Mouse (Mus musculus) embryonic facial prominence, embryonic 13.5 days (tissue): ENCODE measurements around the gene Wrap73. TPM values are rescaled to one million over a fixed set of nuclear protein-coding genes. Genes with fewer than 3 reads are reported as not detected.
A peak's percentile ranks its signal among the peaks of the same experiment; 100 is the strongest.

Experiments
- ATAC-seq: fragments of 200-750 bp; cut with Nextera tagmentation; 2 replicates; pipeline ENCODE4 v1.8.0; 2017; ENCODE audit warnings: low read depth; ENCODE audit not compliant: insufficient number of reproducible peaks, insufficient read depth, low FRiP score, low TSS enrichment
- H3K27ac ChIP-seq: fragments of 300-500 bp; sonication (generic); 2 replicates; pipeline ENCODE4 v1.5.1; 2015; ENCODE audit warnings: moderate library complexity, mild to moderate bottlenecking, inconsistent platforms
- H3K27me3 ChIP-seq: fragments of 300-500 bp; sonication (generic); 2 replicates; pipeline ENCODE4 v1.6.1; 2015; ENCODE audit warnings: mild to moderate bottlenecking, inconsistent platforms
- H3K36me3 ChIP-seq: fragments of 300-500 bp; sonication (generic); 2 replicates; pipeline ENCODE4 v1.6.1; 2015; ENCODE audit warnings: mild to moderate bottlenecking, inconsistent platforms
- H3K4me1 ChIP-seq: fragments of 300-500 bp; sonication (generic); 2 replicates; pipeline ENCODE4 v1.6.1; 2015; ENCODE audit warnings: inconsistent platforms
- H3K4me2 ChIP-seq: fragments of 300-500 bp; sonication (generic); 2 replicates; pipeline ENCODE4 v1.6.1; 2015; ENCODE audit warnings: moderate library complexity, mild to moderate bottlenecking, inconsistent platforms
- H3K4me3 ChIP-seq: fragments of 300-500 bp; sonication (generic); 2 replicates; pipeline ENCODE4 v1.5.1; 2015; ENCODE audit warnings: mild to moderate bottlenecking, inconsistent platforms
- H3K9ac ChIP-seq: fragments of 300-500 bp; sonication (generic); 2 replicates; pipeline ENCODE4 v1.6.1; 2015; ENCODE audit warnings: mild to moderate bottlenecking, inconsistent platforms
- H3K9me3 ChIP-seq: fragments of 300-500 bp; sonication (generic); 2 replicates; pipeline ENCODE4 v1.6.1; 2016; ENCODE audit warnings: inconsistent platforms
- WGBS: fragments of 180-500 bp; shearing (Covaris S2); methylation state at CpG from one replicate; pipeline ENCODE4 v1.1.7; 2015; ENCODE audit warnings: mixed read lengths; 5-methylcytosine and 5-hydroxymethylcytosine counted together
- polyA plus RNA-seq: library from polyadenylated mRNA; unstranded; fragments of >200 nt; fragmentation: Nextera tagmentation; extraction: Ambion mirVana; gene quantifications from 2 replicates; pipeline ENCODE4 v1.2.1, GENCODE M21; 2015

The Wrap73 gene
- polyA plus RNA-seq, 1 experiment from 2014 or later = 44.9 TPM

- H3K36me3 ChIP-seq = peaks cover 42% of the 10 kb centered on the region
- no peaks in the 10 kb centered on the region for H3K27me3 ChIP-seq
- no peak for ATAC-seq
- H3K27ac ChIP-seq = no peak overlapping the region
- H3K4me1 ChIP-seq = peaks cover 19% of the 10 kb centered on the region
- no peaks in the 10 kb centered on the region for H3K9me3 ChIP-seq
- no peak overlapping the region for H3K4me3 ChIP-seq
- no peak overlapping the region for H3K4me2 ChIP-seq
- 69% methylated on average over 8 of the region's 8 CpGs for WGBS
- no peak overlapping the region for H3K9ac ChIP-seq
Measured at GRCm38 (mm10) chr4:154188948-154189347, 46.8 kb downstream of the Wrap73 start.

GRCm38 (mm10) chr4:154197961-154198360 lies 55.8 kb downstream of the Wrap73 start:
- no peak overlapping the region for H3K4me3 ChIP-seq
- H3K27ac ChIP-seq = peak overlapping the region; percentile 94
- no peaks in the 10 kb centered on the region for H3K27me3 ChIP-seq
- H3K36me3 ChIP-seq = peaks cover 8% of the 10 kb centered on the region
- no peak for ATAC-seq
- WGBS = 52% methylated on average over 6 of the region's 6 CpGs
- H3K9ac ChIP-seq = no peak overlapping the region
- H3K9me3 ChIP-seq = no peaks in the 10 kb centered on the region
- H3K4me1 ChIP-seq = peaks cover 29% of the 10 kb centered on the region
- H3K4me2 ChIP-seq = peak overlapping the region; percentile 14; the same call in 1 of the 2 replicates

GRCm38 (mm10) chr4:154198377-154198961 lies 56.3 kb downstream of the Wrap73 start:
- no peaks in the 10 kb centered on the region for H3K9me3 ChIP-seq
- WGBS = 9% methylated on average over 7 of the region's 7 CpGs
- H3K9ac ChIP-seq = peak overlapping the region; percentile 62
- H3K4me3 ChIP-seq = no peak overlapping the region
- peaks cover 29% of the 10 kb centered on the region for H3K4me1 ChIP-seq
- no peaks in the 10 kb centered on the region for H3K27me3 ChIP-seq
- peak overlapping the region; percentile 94 for H3K27ac ChIP-seq
- H3K36me3 ChIP-seq = peaks cover 8% of the 10 kb centered on the region
- H3K4me2 ChIP-seq = peak overlapping the region; percentile 14
- ATAC-seq = peak; percentile 53; the same call in 1 of the 2 replicates

- no peak overlapping the region for H3K4me2 ChIP-seq
- H3K9me3 ChIP-seq = no peaks in the 10 kb centered on the region
- H3K4me1 ChIP-seq = peaks cover 38% of the 10 kb centered on the region
- H3K4me3 ChIP-seq = no peak overlapping the region
- 57% methylated on average over 5 of the region's 5 CpGs for WGBS
- ATAC-seq = no peak
- H3K27me3 ChIP-seq = no peaks in the 10 kb centered on the region
- no peaks in the 10 kb centered on the region for H3K36me3 ChIP-seq
- H3K27ac ChIP-seq = peak overlapping the region; percentile 11; the same call in 1 of the 2 replicates
- no peak overlapping the region for H3K9ac ChIP-seq
Measured at GRCm38 (mm10) chr4:154201511-154201910, 59.3 kb downstream of the Wrap73 start.

GRCm38 (mm10) chr4:154204532-154204931 lies 62.4 kb downstream of the Wrap73 start:
- Histone ChIP-seq H3K9ac (peak overlapping the region; percentile 21; the same call in 1 of the 2 replicates), H3K27ac (no peak overlapping the region)
- WGBS = 69% methylated on average over 7 of the region's 7 CpGs

GRCm38 (mm10) chr4:154205392-154205791 lies 63.2 kb downstream of the Wrap73 start:
- Histone ChIP-seq H3K27ac (no peak overlapping the region), H3K9me3 (no peaks in the 10 kb centered on the region), H3K9ac (peak overlapping the region; percentile 33; the same call in 1 of the 2 replicates), H3K4me1 (peaks cover 25% of the 10 kb centered on the region), H3K27me3 (no peaks in the 10 kb centered on the region), H3K36me3 (no peaks in the 10 kb centered on the region), H3K4me3 (no peak overlapping the region), H3K4me2 (no peak overlapping the region)
- 74% methylated on average over 5 of the region's 5 CpGs for WGBS
- no peak for ATAC-seq

More at GRCm38 (mm10) chr4:154204532-154204931, 62.4 kb downstream of the Wrap73 start:
- Histone ChIP-seq H3K9me3 (no peaks in the 10 kb centered on the region), H3K4me3 (no peak overlapping the region), H3K36me3 (no peaks in the 10 kb centered on the region), H3K4me1 (peaks cover 21% of the 10 kb centered on the region; the same call in 1 of the 2 replicates), H3K27me3 (no peaks in the 10 kb centered on the region), H3K4me2 (no peak overlapping the region)
- no peak for ATAC-seq

- Histone ChIP-seq H3K4me3 (no peak overlapping the region), H3K9me3 (no peaks in the 10 kb centered on the region), H3K9ac (peak overlapping the region; percentile 27; the same call in 1 of the 2 replicates), H3K27me3 (no peaks in the 10 kb centered on the region), H3K27ac (no peak overlapping the region), H3K36me3 (no peaks in the 10 kb centered on the region), H3K4me2 (no peak overlapping the region), H3K4me1 (peaks cover 29% of the 10 kb centered on the region)
- ATAC-seq = no peak
- 16% methylated on average over 5 of the region's 5 CpGs for WGBS
Measured at GRCm38 (mm10) chr4:154207261-154207660, 65.1 kb downstream of the Wrap73 start.

- WGBS = 67% methylated on average over 6 of the region's 6 CpGs
Measured at GRCm38 (mm10) chr4:154209054-154209453, 66.9 kb downstream of the Wrap73 start.

GRCm38 (mm10) chr4:154209825-154210224 lies 67.7 kb downstream of the Wrap73 start:
- 24% methylated on average over 3 of the region's 3 CpGs for WGBS
- Histone ChIP-seq H3K4me2 (no peak overlapping the region), H3K4me3 (no peak overlapping the region), H3K9ac (no peak overlapping the region), H3K36me3 (no peaks in the 10 kb centered on the region), H3K27me3 (no peaks in the 10 kb centered on the region), H3K4me1 (peaks cover 48% of the 10 kb centered on the region), H3K9me3 (no peaks in the 10 kb centered on the region), H3K27ac (no peak overlapping the region)
- no peak for ATAC-seq

More at GRCm38 (mm10) chr4:154209054-154209453, 66.9 kb downstream of the Wrap73 start:
- ATAC-seq = no peak
- H3K27ac ChIP-seq = no peak overlapping the region
- no peaks in the 10 kb centered on the region for H3K9me3 ChIP-seq
- H3K4me2 ChIP-seq = no peak overlapping the region
- 0 out of 2 replicates have a peak overlapping the region, but pooled peaks have one; percentile 4 for H3K9ac ChIP-seq
- H3K27me3 ChIP-seq = no peaks in the 10 kb centered on the region
- no peaks in the 10 kb centered on the region for H3K36me3 ChIP-seq
- no peak overlapping the region for H3K4me3 ChIP-seq
- H3K4me1 ChIP-seq = peaks cover 47% of the 10 kb centered on the region

- H3K36me3 ChIP-seq = 0 out of 2 replicates have a peak, but pooled peaks cover 3% of the 10 kb centered on the region
- peak overlapping the region; percentile 12 for H3K27ac ChIP-seq
- peaks cover 47% of the 10 kb centered on the region for H3K4me1 ChIP-seq
- H3K4me3 ChIP-seq = no peak overlapping the region
- WGBS = 73% methylated on average over 13 of the region's 13 CpGs
- no peaks in the 10 kb centered on the region; the same call in 1 of the 2 replicates for H3K9me3 ChIP-seq
- peak overlapping the region; percentile 47; the same call in 1 of the 2 replicates for H3K9ac ChIP-seq
- no peak overlapping the region for H3K4me2 ChIP-seq
- ATAC-seq = no peak
- no peaks in the 10 kb centered on the region for H3K27me3 ChIP-seq
Measured at GRCm38 (mm10) chr4:154211459-154211858, 69.3 kb downstream of the Wrap73 start.

GRCm38 (mm10) chr4:154213586-154213985 lies 71.4 kb downstream of the Wrap73 start:
- WGBS = 61% methylated on average over 7 of the region's 7 CpGs
- Histone ChIP-seq H3K36me3 (0 out of 2 replicates have a peak, but pooled peaks cover 3% of the 10 kb centered on the region), H3K9ac (peak overlapping the region; percentile 49; the same call in 1 of the 2 replicates), H3K27me3 (no peaks in the 10 kb centered on the region), H3K4me2 (no peak overlapping the region), H3K27ac (peak overlapping the region; percentile 66; the same call in 1 of the 2 replicates), H3K4me3 (no peak overlapping the region), H3K4me1 (peaks cover 56% of the 10 kb centered on the region), H3K9me3 (no peaks in the 10 kb centered on the region; the same call in 1 of the 2 replicates)
- ATAC-seq = no peak

- no peak overlapping the region for H3K4me3 ChIP-seq
- 0 out of 2 replicates have a peak, but pooled peaks cover 3% of the 10 kb centered on the region for H3K36me3 ChIP-seq
- peak overlapping the region; percentile 49; the same call in 1 of the 2 replicates for H3K9ac ChIP-seq
- ATAC-seq = no peak
- H3K9me3 ChIP-seq = no peaks in the 10 kb centered on the region; the same call in 1 of the 2 replicates
- H3K4me2 ChIP-seq = no peak overlapping the region
- 9% methylated on average over 5 of the region's 5 CpGs for WGBS
- no peaks in the 10 kb centered on the region for H3K27me3 ChIP-seq
- peaks cover 61% of the 10 kb centered on the region for H3K4me1 ChIP-seq
- H3K27ac ChIP-seq = peak overlapping the region; percentile 75
Measured at GRCm38 (mm10) chr4:154214075-154214474, 71.9 kb downstream of the Wrap73 start.
